Mouse (Mus musculus) ES-Bruce4 (cell line): ENCODE measurements around the gene Fbxo8. TPM values are rescaled to one million over a fixed set of nuclear protein-coding genes. Genes with fewer than 3 reads are reported as not detected.

Experiments
- H3K27ac ChIP-seq: 2 replicates; pipeline ENCODE4 v1.5.1; 2012; ENCODE audit warnings: low read length, inconsistent platforms; ENCODE audit not compliant: insufficient read depth
- H3K27me3 ChIP-seq: 2 replicates; pipeline ENCODE4 v1.6.1; 2012; ENCODE audit warnings: mild to moderate bottlenecking, low read length, inconsistent platforms; ENCODE audit not compliant: control insufficient read depth, poor library complexity, insufficient read depth, severe bottlenecking
- H3K36me3 ChIP-seq: 2 replicates; pipeline ENCODE4 v1.6.1; 2012; ENCODE audit warnings: inconsistent platforms, mild to moderate bottlenecking, low read length, moderate library complexity; ENCODE audit not compliant: control insufficient read depth, poor library complexity, insufficient read depth, severe bottlenecking
- H3K4me1 ChIP-seq: one replicate; pipeline ENCODE4 v1.8.1; 2011; ENCODE audit warnings: low read length; ENCODE audit not compliant: control insufficient read depth, insufficient read depth
- H3K4me3 ChIP-seq: 2 replicates; pipeline ENCODE4 v1.5.1; 2011; ENCODE audit warnings: low read depth, mild to moderate bottlenecking, low read length
- H3K9ac ChIP-seq: 2 replicates; pipeline ENCODE4 v1.6.1; 2012; ENCODE audit warnings: low read depth, mild to moderate bottlenecking, inconsistent platforms; ENCODE audit not compliant: poor library complexity, severe bottlenecking
- H3K9me3 ChIP-seq: replicated peaks from 2 replicates; pipeline ENCODE4 v1.6.1; 2012; ENCODE audit warnings: mild to moderate bottlenecking, low read length, inconsistent platforms; ENCODE audit not compliant: control insufficient read depth, poor library complexity, insufficient read depth, severe bottlenecking
- CTCF ChIP-seq: IDR thresholded peaks from one replicate; pipeline ENCODE4 v1.8.1; 2011; ENCODE audit warnings: low read depth, low read length
- EP300 ChIP-seq: IDR thresholded peaks from 2 replicates; pipeline ENCODE4 v1.6.1; 2011; ENCODE audit warnings: low read depth, low read length; ENCODE audit not compliant: insufficient read depth
- POLR2A ChIP-seq: IDR thresholded peaks from one replicate; pipeline ENCODE4 v1.8.1; 2011; ENCODE audit warnings: low read length; ENCODE audit not compliant: insufficient read depth
- polyA plus RNA-seq: library from polyadenylated mRNA; stranded (reverse); fragments of >200 nt; gene quantifications from 2 replicates; pipeline ENCODE4 v1.2.4, GENCODE M21; 2011; ENCODE audit warnings: low read depth; ENCODE audit not compliant: missing spikeins, insufficient read depth, insufficient read length

Fbxo8 gene
- polyA plus RNA-seq: 26.0 and 28.7 TPM in 2 replicates

- no peaks in the 10 kb centered on the region for H3K4me1 ChIP-seq
- H3K36me3 ChIP-seq: peaks cover 2% of the 10 kb centered on the region
- TF ChIP-seq CTCF (no peak), POLR2A (no peak), EP300 (no peak)
- H3K9ac ChIP-seq: peak within 1 kb of the TSS; percentile 84
- no peaks in the 10 kb centered on the region for H3K9me3 ChIP-seq
- peak within 1 kb of the TSS; percentile 95 for H3K4me3 ChIP-seq
- H3K27me3 ChIP-seq: no peaks in the 10 kb centered on the region
- peak within 1 kb of the TSS; percentile 30; the same call in 1 of the 2 replicates for H3K27ac ChIP-seq
These were observed at the start of gene Fbxo8, which contains the start of gene Cep44 for GRCm38 (mm10) chr8:56550558-56551360. Gene Fbxo8 (plus strand): TSS chr8:56551090. Gene Cep44 (minus strand): TSS chr8:56551047.

DNA sequence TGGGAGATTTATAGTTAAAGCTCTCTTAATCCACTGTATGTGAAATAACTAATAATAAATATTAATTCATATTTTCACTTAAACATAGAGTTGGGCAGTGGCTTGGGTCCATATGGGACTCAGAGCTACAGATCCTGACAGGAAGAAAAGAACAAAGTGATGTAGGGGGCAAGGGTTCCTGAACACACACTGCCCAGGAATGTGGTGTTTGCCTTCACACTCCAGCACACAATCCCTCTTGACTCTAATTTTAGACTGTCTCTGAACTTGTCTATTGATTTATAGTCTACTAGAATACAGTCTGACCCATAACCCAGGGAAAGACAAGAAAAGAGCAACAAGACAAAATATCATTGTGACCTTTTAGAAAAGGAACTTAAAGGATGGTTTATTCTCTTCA lies 49.0 kb upstream of the Fbxo8 start:
- Histone ChIP-seq H3K27ac (no peak overlapping the region), H3K4me1 (no peaks in the 10 kb centered on the region), H3K27me3 (no peaks in the 10 kb centered on the region), H3K9me3 (no peaks in the 10 kb centered on the region), H3K36me3 (no peaks in the 10 kb centered on the region), H3K4me3 (no peak overlapping the region), H3K9ac (no peak overlapping the region)
- TF ChIP-seq CTCF: no peak
- TF ChIP-seq EP300: no peak

GRCm38 (mm10) chr8:56508318-56508951 lies 42.5 kb upstream of the Fbxo8 start:
- Histone ChIP-seq H3K9ac (no peak overlapping the region), H3K4me3 (no peak overlapping the region), H3K27ac (no peak overlapping the region), H3K36me3 (no peaks in the 10 kb centered on the region), H3K9me3 (no peaks in the 10 kb centered on the region), H3K4me1 (no peaks in the 10 kb centered on the region), H3K27me3 (no peaks in the 10 kb centered on the region)
- TF ChIP-seq CTCF: no peak
- no peak for TF ChIP-seq POLR2A
- no peak for TF ChIP-seq EP300

DNA sequence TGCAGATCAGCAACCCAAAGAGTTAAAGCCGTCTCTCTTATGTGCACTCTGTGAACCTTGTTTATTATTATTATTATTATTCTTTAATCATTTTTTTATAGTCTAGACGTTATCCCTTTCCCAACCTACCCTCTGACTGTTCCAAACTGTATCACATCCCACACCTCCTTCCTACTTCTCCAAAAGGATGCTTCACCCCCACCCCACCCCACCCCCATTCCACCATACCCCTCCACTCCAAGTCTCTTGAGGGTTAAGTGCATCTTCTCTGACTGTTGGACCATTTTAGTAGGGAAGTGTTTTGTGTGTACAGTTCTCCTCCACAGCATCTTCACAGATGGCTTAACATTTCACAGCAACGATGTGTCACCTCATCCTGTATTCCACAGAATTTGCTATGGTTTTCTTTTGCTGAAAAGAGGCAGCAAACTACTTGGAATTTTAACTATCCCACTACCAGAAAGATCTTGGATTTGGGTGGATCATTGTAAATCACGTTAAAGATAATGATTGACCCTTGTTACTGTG lies 41.9 kb upstream of the Fbxo8 start:
- Histone ChIP-seq H3K36me3 (no peaks in the 10 kb centered on the region), H3K9me3 (no peaks in the 10 kb centered on the region), H3K27me3 (no peaks in the 10 kb centered on the region; the same call in 1 of the 2 replicates), H3K27ac (no peak overlapping the region), H3K4me1 (no peaks in the 10 kb centered on the region), H3K9ac (no peak overlapping the region), H3K4me3 (no peak overlapping the region)
- TF ChIP-seq CTCF (no peak), POLR2A (no peak), EP300 (no peak)

- TF ChIP-seq EP300: no peak
- TF ChIP-seq CTCF: no peak
- Histone ChIP-seq H3K27ac (no peak overlapping the region), H3K9ac (no peak overlapping the region), H3K4me3 (no peak overlapping the region), H3K27me3 (no peaks in the 10 kb centered on the region), H3K4me1 (no peaks in the 10 kb centered on the region), H3K9me3 (no peaks in the 10 kb centered on the region), H3K36me3 (no peaks in the 10 kb centered on the region)
These were observed 32.0 kb upstream of the Fbxo8 start for GRCm38 (mm10) chr8:56518848-56519247.

DNA sequence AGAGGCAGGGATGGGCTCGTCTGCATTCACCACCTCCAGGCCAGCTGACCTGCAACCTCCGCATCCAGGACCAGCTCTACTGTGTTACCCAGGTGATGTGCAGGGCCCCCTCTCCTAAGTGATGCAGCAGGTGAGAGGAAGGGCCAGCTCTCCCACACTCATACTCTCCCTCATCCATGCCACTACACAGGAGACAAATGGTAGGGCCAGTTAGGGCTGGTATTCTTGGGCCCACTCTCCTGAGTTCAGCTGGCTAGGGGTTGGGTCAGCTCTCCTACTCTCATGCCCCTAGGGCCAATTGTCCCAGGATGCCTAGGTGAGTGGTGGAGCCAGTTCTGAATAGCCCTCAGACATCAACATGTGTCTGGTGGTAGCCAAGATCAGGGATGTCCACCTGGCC lies 30.6 kb upstream of the Fbxo8 start:
- H3K4me1 ChIP-seq: no peaks in the 10 kb centered on the region
- H3K27me3 ChIP-seq: no peaks in the 10 kb centered on the region

More for the DNA sequence above, 30.6 kb upstream of the Fbxo8 start:
- no peaks in the 10 kb centered on the region for H3K9me3 ChIP-seq
- no peak overlapping the region for H3K4me3 ChIP-seq
- TF ChIP-seq POLR2A: no peak
- TF ChIP-seq CTCF: no peak
- TF ChIP-seq EP300: no peak
- H3K36me3 ChIP-seq: no peaks in the 10 kb centered on the region
- no peak overlapping the region for H3K27ac ChIP-seq
- H3K9ac ChIP-seq: no peak overlapping the region
